Mouse (Mus musculus): ENCODE data around the gene Rnf150.

Rnf150 gene

DNA sequence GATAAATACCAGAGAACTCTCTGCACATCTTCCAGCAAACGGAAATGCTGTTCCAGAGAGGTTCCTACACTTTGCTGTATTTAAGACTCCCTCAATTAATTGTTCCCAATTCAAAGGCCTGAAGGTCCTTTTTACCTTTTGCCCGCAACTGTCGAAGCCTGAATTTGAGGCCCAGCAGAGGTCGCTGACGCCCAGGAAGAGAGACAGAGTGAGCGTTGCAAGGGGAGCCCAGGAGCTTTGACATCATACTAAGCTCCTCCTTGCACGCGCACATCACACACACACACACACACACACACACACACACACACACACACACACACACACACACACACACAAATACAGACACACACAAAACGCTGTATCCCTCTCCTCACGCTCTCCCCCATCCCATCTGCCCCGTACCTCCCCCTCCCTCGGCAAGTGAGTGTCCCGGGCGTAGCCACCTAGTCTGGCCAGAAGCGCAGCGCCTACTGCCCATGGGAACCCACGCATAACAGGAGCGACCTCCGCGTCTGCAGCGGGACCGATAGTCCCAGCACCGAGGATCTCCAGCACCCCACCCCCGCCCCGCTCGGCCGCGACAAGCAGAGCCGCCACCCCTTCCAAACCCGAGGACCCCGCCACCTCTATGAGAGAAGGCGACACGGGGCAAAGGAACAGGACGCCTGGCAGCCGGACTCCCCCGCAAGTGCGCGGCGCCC is at the start of gene Rnf150:
Gene Rnf150, plus strand, starts transcription at position 316 of the 704 bp plus-strand sequence.
- peak; percentile 84 for DNase-seq

DNA sequence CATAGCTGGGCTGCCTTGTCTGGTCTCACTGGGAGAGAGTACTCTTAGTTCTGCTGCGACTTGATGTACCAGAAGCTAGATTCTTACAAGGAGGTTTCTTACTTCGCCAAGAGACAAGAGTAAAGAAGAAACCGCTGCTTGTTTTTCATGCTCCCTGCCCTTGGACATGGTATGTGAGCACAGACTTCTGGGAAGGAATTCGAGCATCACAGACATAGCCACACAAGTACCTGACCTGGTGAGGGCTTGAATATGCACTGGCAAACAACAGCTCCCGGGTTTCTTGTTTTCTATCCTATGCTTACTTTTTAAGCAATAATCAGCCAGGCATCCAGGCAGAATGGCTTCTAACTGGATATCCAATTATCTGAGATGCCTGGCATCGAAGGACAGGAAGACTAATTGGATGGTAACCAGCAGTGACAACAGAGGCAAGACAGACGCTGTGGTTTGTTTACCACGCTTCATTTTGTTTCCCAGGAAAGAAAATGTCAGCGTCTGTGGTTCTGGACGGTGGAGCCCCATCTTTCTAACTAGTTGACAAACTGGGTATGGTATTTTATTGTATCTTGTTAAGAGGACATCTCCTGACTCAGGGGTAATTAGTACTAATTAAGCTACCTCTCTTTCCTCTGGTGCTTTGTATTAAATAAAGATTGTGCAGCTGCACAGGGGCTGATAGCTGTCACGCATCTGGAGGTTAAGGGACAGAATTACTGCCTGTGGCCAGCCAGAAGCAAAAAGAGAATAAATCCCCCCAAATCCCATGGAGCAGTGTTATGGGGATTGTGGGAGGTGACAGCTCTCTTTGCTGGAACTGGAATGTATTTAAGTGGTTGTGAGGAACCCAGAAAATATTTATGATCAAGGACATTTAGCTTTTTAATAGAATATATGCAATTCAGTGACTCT is 36.8 kb upstream of the Rnf150 start:
- no peak for DNase-seq

DNA sequence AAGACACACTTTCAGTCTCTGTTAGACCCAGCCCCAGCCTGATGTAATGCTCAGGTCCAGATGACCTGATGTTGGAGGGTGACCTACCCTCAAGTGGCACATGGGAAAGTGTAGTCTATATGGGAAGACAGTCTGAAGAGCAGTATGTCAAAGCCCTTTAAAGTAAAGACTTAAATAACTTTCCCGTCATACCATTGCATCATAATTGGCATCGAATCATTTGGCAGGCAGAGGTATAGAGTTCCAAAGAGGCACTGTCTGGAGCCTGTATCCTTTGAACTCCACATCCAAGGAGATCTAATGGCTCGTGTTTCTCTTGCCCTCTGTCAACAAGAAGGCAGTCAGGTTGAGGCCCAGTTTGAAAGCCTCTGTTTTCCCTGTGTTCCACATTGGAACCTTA is 22.7 kb upstream of the Rnf150 start:
- DNase-seq: no peak

DNA sequence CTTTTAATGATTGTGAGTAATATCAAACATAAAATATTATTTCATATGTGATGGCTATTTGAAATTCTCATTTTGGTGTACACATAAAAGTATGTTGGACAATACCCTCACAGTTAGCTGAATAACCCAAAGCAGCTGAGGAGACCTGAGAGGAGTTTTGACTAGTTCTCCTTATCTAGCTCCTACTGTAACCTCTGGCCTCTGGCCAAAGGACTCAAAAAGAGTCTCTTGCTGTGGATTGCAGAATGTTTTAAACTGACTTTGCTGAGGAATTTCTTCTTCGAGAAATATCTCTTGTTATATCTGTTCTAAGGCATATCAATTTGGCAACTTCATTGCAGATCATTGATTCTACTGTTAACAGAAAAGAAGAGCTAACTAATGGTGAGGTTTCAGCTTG is 22.2 kb upstream of the Rnf150 start:
- no peak for DNase-seq

DNA sequence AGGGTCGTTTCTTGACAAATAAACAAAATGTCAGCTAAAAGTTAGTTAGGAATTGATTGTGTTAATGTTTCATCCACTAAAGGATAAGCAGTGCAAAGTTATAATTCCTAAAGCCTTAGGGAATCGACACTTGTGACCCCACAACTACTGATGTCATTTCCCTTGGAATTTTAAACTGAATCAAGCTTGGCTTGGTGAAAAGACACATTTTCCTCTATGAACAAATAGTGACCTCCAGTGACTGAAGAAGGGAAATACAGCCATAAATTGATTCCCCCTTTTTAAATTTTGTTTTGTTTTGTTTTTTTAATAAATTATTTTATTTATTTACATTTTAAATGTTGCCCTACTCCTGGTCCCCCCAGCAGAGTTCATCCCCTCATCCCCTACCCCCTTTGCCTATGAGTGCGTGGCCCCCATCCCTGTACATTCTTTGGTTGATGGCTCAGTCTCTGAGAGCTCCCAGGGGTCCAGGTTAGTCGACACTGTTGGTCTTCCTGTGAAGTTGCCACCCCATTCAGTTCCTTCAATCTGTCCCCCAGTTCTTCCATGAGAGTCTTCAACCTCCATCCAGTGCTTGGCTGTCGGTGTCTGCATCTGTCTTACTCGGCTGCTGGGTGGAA is 21.5 kb upstream of the Rnf150 start:
- no peak for DNase-seq

DNA sequence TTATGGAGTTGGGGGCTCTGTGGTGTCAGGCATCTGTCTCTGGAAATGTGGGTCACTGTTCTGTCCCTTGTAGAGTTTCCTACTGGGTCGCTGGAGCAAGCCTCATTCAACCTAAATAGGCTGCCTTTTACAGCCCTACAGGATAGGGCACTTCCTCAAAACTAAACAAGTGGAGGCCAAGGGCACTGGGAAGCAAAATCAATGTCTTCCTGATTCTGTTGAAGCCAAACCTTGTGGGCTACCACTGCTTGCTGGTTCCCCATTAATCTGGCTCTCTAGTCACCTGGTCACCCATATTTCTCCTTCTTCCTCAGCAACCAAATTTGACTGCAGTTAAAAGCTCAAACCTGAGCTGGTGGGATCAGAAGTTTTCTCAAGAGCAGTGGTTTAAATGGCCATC is 19.5 kb upstream of the Rnf150 start:
- DNase-seq: no peak

DNA sequence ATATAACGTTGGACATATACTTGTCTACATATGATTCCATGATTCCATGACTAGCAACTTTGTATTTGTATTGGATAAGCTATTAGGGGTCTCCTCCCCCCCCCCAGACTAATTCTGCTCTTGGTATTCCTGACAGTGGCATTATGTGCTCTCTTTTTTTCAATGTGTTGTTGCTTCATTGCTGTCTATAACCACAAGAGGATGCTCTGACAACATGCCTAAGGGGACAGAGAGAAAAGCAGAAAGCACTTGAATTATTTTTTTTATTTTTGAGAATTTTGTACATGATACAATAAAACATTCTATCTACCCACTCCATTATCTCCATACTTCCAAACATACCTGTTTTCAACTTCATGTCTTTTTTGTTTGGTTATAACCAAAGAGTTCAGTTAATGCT is 18.7 kb upstream of the Rnf150 start:
- DNase-seq: no peak

DNA sequence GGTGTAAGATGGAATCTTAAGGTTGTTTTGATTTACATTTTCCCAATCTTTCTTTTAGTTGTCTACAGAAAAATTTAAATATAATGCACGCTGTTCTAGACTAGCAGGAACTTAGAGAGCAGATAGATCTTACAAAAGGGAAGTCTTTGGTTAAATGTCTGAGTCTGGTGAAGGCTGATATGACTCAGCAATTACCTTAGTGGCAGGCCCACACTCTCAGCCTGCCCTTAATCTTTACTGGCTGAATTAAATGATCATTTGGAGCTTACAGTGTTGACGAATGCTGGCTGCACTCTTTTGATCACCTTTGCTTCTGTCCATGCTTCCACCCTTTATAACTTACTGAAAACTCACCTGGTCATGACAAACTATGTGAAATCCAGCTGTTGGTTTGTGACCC is 17.1 kb upstream of the Rnf150 start:
- DNase-seq: no peak

DNA sequence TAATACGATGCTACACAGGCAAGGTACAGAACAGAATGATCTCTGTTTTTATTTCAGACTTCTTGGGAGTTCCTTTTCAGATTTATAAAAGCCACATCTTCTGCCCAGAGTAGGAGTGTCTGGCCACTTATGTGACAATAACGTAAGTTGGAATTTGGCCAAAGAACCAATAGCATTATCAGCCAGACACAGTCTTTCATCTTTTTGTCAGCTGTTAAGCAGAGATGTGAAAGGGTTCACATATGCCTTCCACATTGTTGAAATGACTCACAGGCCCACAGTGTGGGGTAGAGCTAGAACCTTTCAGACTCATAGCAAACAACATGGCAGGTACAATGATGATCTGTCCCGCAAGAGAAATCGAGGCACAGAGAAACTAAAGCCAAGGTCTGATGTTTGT is 16.4 kb upstream of the Rnf150 start:
- DNase-seq: no peak

DNA sequence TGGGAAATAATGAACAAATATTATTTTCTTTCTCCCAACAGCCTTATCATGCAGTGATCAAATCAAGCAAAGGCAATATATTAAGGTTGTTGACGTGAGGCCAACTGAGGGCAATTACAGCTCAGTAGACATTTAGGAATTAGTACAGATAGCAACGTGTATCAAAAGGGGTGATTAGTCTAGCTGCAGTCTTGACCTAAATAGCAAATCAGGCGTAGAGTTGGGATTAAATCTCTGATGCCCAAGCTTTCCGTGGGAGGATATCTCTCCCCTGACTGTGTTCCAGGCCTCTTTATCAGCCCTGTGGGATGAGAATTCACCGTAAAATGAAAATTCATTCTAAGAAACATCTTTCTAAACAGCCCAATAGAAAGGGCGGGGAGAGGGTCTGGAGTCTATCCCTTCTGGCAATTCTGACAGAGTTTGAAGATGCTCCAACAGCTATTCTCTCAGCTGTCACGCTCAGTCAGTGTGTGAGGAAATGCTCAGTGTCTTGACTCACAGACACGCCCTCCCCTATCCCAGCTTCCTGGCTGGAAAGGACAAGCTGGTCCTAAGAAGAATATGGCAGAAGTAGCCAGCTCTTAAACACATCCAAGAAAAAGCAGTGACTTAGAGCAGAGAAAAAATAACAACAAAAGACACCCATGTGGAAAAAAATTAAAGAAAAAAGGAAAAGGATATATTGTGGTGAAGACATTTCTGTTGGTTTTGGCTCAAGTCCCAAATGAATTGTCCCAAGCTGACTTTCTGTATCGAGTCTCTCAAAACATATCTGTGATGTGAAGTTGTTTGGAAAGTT is 4.4 kb upstream of the Rnf150 start:
- DNase-seq: no peak

DNA sequence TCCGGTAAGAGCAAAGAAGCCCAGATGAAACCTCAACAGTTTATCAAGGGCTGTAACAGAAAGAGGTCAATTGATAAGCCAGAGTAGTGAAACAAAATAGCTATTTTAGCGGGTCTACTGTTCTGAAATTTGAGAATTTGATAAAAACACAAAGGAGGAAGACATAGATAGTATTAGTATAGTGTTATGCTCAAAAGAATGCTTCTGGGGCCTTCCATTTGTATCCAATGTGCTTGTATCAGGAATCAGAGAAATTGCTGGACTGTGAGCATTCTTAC is 3.9 kb upstream of the Rnf150 start:
- no peak for DNase-seq

DNA sequence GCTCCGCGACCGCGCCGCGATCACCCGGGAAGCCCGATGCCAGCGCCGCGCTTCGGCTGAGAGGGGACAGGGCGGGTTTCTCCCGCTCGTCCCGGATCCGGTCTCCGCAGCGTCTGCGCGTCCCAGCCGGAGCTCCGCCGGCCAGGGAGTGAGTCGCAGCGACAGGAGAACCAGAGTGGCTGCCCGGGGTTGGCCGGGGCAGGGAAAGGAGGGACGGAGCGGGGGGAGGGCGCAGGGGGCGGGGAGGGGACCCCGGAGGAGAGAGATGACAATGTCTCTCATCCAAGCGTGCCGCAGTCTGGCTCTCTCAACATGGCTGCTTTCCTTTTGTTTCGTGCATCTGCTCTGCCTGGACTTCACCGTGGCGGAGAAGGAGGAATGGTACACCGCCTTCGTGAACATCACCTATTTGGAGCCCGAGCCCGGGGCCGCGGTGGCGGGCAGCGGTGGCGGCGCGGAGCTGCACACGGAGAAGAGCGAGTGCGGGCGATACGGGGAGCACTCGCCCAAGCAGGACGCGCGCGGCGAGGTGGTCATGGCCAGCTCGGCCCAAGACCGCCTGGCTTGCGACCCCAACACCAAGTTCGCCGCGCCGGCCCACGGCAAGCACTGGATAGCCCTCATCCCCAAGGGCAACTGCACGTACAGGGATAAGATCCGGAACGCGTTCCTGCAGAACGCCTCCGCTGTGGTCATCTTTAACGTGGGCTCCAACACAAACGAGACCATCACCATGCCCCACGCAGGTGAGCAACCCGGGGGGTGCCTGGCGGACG is 777 bp downstream of the Rnf150 start:
- peak; percentile 63 for DNase-seq

DNA sequence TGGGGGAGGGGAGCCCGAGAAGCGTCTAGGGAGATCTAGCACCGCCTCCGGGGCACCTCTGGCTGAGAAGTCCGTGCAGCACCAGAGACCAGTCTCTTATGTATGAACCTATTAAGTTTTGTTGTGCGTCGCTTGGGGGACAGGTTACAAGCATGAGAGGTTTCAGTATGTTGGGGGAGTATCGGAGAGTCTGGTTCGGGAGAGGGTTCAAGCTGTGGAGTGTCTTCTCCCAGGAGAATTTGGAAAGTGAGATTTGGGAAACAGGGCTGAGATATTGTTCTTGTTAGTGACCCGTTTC is 1.3 kb downstream of the Rnf150 start:
- peak; percentile 49 for DNase-seq

DNA sequence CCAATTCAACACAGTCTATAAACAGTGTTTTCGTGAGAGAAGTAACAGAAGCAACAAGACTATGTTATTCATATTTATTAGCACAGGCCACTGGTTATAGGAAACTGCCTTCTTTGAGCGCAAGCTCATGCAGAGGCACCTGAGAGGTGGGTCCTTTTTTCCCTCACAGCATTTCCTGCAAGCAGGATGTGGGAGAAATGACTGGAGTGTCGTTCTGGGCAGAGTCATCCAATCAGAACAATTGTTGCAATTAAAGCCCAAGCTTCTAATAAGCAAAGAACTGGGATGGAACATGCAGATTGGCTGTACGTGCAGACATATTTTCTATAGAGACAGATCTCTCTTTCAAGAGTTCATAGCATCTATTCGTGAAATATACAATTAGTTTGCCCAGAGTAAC is 2.1 kb downstream of the Rnf150 start:
- no peak for DNase-seq

DNA sequence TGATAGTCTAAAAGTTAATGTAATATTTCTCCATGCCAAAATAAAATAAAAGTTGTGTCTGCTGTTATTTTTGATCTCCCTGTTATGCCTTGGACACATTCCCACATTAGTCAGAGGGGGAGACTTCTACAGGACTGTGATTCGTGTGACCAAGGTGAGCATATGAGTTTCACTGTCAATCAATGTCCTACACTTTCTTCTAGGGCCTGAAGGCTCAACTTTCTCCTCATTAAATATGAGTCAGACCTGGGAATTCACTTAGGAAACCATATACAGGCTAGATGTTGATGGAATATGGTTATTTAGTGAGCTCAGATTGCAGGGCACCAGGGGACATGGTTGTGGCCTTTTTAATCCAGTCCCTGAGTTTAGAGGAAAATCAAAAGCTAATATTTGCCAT is 3.1 kb downstream of the Rnf150 start:
- no peak for DNase-seq

DNA sequence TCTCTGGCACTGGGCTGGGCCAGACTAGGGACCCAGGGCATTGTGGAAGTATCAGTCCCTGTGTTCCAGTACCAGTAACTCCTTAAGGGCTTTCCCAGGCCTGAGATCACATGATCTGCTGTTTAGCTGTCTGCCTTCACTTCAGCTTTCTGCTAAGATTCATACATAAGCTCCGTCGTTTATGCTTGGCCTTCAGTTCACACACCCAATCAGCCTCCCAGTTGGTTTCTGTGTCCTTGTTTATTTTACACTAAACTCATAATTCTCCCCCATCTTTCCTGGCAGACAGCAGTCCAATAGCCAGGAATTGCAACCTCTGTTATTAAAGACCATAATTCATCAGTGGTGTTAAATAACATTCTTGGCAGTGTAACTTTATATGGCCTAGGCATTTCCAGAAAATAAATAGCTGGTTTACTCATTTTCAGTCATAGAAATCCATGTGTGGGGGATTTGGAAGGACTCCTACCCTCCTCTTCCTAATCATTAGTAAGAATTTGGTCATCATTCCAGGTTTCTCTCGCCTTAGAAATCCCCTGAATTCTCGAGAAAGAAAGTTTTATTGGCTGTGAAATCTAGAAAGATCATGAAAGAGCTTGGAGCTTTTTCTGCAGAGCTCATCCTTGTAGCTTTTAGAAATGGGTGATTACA is 7.8 kb downstream of the Rnf150 start:
- DNase-seq: no peak

DNA sequence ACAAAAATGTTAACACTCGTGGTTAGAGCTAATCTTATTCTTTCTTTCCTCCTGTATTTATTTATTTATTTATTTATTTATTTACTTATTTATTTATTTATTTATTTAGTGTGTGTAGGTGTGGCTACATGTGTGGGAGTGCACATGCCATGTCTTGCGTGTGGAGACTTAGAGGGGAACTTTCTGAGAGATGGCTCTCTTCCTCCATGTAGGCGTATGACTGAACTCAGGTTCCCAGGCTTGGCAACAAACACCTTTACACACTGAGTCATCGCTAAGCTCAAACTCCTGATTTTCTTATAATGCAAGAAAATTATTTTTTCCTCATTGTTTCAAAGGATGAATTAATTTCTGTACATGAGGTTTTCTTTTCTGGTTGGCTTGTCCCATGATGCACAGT is 8.8 kb downstream of the Rnf150 start:
- no peak for DNase-seq

DNA sequence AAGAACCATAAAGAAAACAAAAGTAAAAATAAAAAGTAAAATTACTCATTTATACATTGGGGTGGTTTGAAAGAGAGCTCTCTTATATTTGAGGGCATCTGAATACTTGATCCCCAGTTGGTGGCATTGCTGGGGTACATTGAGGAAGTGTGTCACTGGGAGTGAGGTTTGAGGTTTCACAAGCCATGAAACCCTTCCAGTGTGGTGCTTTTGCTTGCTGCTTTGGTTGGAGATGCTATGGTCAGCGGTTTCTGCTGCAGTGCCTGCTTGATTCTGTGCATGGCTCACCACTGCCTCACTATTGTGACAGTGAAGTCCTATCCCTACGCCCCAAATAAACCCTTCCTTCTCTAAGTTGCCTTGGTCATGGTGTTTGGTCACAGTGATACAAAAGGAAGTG is 10.9 kb downstream of the Rnf150 start:
- no peak for DNase-seq

DNA sequence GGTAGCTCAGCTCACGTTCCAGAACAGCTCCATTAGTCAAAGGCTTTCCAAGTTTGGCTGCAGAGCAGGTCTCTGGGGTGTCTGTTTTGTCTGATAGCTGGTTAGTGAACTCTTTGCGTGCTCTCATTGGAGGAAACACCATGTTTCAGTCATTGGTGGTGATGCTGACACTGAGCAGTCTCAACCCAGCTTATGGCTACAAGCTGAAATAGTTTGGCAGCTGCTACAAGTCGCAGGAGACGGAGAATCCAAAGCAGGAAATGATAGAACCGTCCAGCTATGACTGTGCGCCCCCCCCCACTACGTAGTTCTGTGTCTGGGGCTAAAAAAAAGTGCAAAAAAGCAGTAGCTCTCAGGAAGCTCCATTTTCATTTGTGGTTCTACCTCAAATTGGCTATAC is 12.0 kb downstream of the Rnf150 start:
- no peak for DNase-seq

DNA sequence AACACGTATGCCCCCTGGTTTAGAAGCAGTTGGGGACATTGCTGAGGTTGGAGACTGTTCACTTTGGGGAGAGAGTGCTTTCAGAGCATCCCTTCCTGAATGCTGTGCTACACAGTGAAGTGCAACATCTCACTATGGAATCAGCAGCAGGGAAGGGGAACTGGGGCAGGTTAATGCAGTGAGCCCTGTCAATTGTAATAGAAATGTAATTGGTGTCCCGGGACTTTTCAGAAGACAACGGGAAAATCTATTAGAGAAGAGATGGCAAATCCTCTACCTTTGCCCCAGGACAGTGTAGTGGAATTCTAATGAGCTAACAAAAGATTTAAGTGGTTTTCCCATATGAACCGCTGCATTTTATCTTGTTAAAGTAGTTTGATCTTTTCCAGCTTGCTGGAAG is 21.3 kb downstream of the Rnf150 start:
- DNase-seq: no peak

DNA sequence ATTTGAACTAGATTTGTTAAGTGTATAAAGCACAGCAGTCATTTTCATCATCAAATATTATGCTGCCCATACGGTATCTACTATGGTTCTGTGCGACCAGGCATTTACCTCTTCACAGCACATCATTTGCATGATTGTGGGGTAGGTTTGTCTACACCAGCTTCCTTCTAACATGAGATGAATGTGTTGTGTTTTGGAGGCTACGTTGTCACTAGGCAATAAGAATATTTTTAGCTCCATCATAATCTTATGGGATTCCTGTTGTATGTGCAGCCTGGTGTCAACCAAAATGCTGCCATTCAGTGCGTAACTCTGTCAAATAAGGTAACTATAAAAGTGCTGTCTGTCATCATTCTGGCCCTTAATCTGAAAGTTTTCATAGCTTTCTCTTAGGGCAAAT is 24.1 kb downstream of the Rnf150 start:
- no peak for DNase-seq

DNA sequence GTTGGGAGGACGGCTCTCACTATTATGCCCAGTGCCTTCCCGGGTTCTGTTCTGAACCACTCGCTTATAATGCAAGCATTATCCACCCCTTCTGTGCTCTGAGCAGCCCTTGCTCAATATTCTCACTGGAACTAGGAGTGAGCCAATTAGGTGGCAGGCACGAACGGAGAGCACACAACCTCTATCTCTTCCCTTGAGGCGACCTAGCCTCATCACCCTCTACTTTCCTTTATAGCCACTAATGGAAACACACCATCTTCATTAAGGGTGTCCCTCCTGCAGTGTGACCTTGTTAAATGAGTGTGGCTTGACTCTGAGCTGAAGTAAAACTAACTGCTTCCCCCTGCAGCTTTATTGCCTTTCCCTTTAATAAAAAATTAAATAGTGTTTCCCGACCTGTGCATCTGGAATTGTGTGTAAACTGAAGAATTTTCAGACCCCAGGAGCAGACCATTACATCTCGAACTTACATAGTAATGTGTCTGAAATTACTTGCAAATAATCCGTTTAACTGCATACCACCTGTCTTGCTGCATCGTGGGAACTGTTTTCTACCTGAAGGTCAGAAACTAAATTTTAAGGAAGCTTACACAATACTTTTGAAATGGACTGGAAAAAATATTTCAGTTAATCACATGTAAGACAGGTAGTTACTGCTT is 26.0 kb downstream of the Rnf150 start:
- DNase-seq: no peak
